Mouse (Mus musculus) ES-Bruce4 (cell line): ENCODE results near the gene Amn1. TPM values are rescaled to one million over a fixed set of nuclear protein-coding genes. Genes with fewer than 3 reads are reported as not detected.
A peak's percentile ranks its signal among the peaks of the same experiment; 100 is the strongest.

ENCODE experiments used
- H3K27ac ChIP-seq: 2 replicates; pipeline ENCODE4 v1.5.1; 2012; ENCODE audit warnings: low read length, inconsistent platforms; ENCODE audit not compliant: insufficient read depth
- H3K27me3 ChIP-seq: 2 replicates; pipeline ENCODE4 v1.6.1; 2012; ENCODE audit warnings: mild to moderate bottlenecking, low read length, inconsistent platforms; ENCODE audit not compliant: control insufficient read depth, poor library complexity, insufficient read depth, severe bottlenecking
- H3K36me3 ChIP-seq: 2 replicates; pipeline ENCODE4 v1.6.1; 2012; ENCODE audit warnings: inconsistent platforms, mild to moderate bottlenecking, low read length, moderate library complexity; ENCODE audit not compliant: control insufficient read depth, poor library complexity, insufficient read depth, severe bottlenecking
- H3K4me1 ChIP-seq: one replicate; pipeline ENCODE4 v1.8.1; 2011; ENCODE audit warnings: low read length; ENCODE audit not compliant: control insufficient read depth, insufficient read depth
- H3K4me3 ChIP-seq: 2 replicates; pipeline ENCODE4 v1.5.1; 2011; ENCODE audit warnings: low read depth, mild to moderate bottlenecking, low read length
- H3K9ac ChIP-seq: 2 replicates; pipeline ENCODE4 v1.6.1; 2012; ENCODE audit warnings: low read depth, mild to moderate bottlenecking, inconsistent platforms; ENCODE audit not compliant: poor library complexity, severe bottlenecking
- H3K9me3 ChIP-seq: replicated peaks from 2 replicates; pipeline ENCODE4 v1.6.1; 2012; ENCODE audit warnings: mild to moderate bottlenecking, low read length, inconsistent platforms; ENCODE audit not compliant: control insufficient read depth, poor library complexity, insufficient read depth, severe bottlenecking
- CTCF ChIP-seq: IDR thresholded peaks from one replicate; pipeline ENCODE4 v1.8.1; 2011; ENCODE audit warnings: low read depth, low read length
- EP300 ChIP-seq: IDR thresholded peaks from 2 replicates; pipeline ENCODE4 v1.6.1; 2011; ENCODE audit warnings: low read depth, low read length; ENCODE audit not compliant: insufficient read depth
- POLR2A ChIP-seq: IDR thresholded peaks from one replicate; pipeline ENCODE4 v1.8.1; 2011; ENCODE audit warnings: low read length; ENCODE audit not compliant: insufficient read depth
- polyA plus RNA-seq: library from polyadenylated mRNA; stranded (reverse); fragments of >200 nt; gene quantifications from 2 replicates; pipeline ENCODE4 v1.2.4, GENCODE M21; 2011; ENCODE audit warnings: low read depth; ENCODE audit not compliant: missing spikeins, insufficient read depth, insufficient read length

The Amn1 gene
- polyA plus RNA-seq, 1 experiment, result 30.4 TPM

DNA sequence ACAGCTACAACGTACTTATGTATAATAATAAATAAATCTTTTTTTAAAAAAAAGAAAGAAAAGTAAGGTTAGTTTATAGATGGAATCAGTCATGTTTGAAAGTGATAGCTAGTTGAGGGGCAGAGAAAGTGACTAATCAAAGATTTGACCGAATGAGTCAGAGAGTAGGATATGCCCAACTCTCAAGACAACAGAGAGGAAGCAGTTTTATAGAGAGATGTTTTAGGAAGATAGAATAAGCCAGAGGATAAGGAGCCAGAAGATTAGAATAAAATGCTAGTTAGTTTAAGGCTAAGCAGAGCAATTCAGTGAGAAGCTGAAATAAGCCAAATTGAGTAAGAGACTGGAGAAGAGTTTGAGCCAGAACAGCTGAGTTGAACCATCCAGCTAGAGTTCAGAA lies 36.4 kb downstream of the Amn1 start:
- no peaks in the 10 kb centered on the region for H3K4me1 ChIP-seq
- H3K27ac ChIP-seq, result no peak overlapping the region
- H3K4me3 ChIP-seq, result no peak overlapping the region
- TF ChIP-seq POLR2A (no peak), CTCF (no peak)
- no peaks in the 10 kb centered on the region for H3K27me3 ChIP-seq
- H3K9ac ChIP-seq, result no peak overlapping the region
- peaks cover 13% of the 10 kb centered on the region for H3K36me3 ChIP-seq
- no peaks in the 10 kb centered on the region for H3K9me3 ChIP-seq

DNA sequence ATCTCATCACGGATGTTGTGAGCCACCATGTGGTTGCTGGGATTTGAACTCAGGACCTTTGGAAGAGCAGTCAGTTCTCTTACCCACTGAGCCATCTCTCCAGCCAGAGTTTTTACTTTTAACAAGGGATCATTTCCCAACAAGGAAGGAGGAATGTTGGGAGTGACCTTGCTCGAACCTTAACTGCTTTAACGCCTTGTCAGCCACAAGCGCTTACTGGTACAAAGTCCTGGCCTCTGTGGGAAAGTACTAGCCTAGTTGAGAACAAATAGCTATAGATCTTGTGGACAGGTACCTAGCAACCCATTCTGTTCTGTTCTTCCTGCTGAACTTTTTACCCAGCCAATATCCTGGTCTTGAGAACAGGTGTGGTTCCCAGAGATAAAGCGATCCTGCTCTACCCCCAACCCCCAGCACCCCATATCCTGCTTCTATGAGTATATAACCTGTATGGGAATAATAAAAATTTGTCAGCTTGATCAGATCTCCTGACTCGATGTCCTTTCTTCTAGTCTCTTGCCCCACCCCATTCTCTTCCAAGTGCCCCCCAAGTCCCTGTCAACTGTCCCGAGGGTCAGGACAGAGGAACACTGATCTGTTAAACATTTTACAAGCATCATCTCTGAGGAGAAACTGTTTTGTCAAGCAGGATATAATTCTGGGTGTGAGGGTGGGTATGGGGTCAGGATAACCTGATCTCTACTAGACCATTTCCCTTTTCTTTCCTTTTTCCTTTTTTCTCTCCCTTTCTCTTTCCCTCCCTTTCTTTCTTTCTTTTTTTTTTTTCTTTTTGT lies 39.9 kb downstream of the Amn1 start:
- Histone ChIP-seq H3K4me1 (no peaks in the 10 kb centered on the region), H3K27me3 (no peaks in the 10 kb centered on the region), H3K9me3 (no peaks in the 10 kb centered on the region), H3K9ac (no peak overlapping the region), H3K4me3 (no peak overlapping the region), H3K27ac (no peak overlapping the region), H3K36me3 (peaks cover 24% of the 10 kb centered on the region)
- TF ChIP-seq POLR2A, result no peak
- TF ChIP-seq CTCF, result no peak
- no peak for TF ChIP-seq EP300

DNA sequence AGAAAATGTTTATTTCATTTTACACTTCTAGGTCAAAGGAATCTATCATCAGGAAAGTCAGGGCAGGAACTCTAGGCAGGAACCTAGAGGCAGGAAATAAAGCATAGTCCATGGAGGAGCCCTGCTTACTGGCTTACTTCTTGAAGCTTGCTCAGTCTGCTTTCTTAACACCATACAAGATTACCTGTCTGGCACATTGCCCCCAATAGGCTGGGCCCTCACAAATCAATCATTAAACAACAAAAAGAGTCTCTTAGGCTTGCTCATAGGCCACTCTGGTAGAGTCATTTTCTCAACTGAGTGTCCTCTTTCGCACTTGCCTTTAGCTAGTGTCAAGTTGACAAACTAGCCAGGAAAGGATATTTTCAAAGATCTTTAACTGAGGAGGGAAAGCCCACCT lies 43.4 kb downstream of the Amn1 start:
- no peaks in the 10 kb centered on the region for H3K27me3 ChIP-seq
- H3K4me3 ChIP-seq, result no peak overlapping the region
- peaks cover 22% of the 10 kb centered on the region for H3K36me3 ChIP-seq
- H3K4me1 ChIP-seq, result no peaks in the 10 kb centered on the region
- TF ChIP-seq POLR2A (no peak), EP300 (no peak), CTCF (no peak)
- no peak overlapping the region for H3K27ac ChIP-seq
- no peaks in the 10 kb centered on the region for H3K9me3 ChIP-seq
- no peak overlapping the region for H3K9ac ChIP-seq

DNA sequence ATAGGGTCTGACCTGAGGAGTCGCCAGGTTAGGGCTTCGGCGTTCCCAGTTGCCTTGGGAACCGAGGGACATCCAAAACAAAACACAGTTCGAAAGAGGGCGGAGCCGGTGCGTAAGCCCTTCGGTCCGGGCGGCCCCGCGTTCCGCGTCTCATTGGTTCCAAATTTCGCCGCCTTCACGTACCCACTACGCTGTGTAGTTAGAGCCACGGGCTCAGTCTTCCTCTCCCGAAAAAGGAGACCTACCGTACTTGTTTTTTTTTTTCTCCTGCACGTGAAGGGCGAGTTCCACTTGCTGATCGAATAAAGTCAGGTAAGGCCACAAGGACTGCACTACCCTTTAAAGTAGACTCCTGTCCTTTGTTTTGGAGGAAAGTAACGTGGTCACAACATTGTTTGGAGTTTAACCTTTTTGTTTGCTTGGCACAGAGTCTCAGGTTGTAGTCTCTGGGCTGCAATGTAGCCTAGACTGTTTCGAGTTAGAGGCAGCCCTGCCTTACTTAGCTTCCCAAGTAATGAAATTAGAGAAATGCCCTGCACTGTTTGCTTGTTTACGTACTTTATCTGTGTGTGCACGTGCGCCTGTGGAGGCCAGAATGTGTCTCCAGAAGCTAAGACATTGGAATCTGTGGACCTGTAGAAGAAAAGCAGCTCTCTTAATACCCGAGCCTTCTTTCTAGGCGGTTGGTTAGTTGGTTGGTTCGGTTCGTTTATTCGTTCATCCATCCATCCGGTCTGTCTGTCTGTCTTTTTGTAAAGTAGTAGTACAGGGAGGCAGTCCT lies 46.9 kb downstream of the Amn1 start:
- Histone ChIP-seq H3K4me1 (no peaks in the 10 kb centered on the region), H3K4me3 (peak overlapping the region; percentile 92), H3K9me3 (no peaks in the 10 kb centered on the region), H3K36me3 (peaks cover 9% of the 10 kb centered on the region), H3K9ac (peak overlapping the region; percentile 92), H3K27ac (peak overlapping the region; percentile 51; the same call in 1 of the 2 replicates), H3K27me3 (no peaks in the 10 kb centered on the region)
- TF ChIP-seq POLR2A, result peak; percentile 29
- peak; percentile 66; the same call in 1 of the 2 replicates for TF ChIP-seq EP300
- TF ChIP-seq CTCF, result no peak

DNA sequence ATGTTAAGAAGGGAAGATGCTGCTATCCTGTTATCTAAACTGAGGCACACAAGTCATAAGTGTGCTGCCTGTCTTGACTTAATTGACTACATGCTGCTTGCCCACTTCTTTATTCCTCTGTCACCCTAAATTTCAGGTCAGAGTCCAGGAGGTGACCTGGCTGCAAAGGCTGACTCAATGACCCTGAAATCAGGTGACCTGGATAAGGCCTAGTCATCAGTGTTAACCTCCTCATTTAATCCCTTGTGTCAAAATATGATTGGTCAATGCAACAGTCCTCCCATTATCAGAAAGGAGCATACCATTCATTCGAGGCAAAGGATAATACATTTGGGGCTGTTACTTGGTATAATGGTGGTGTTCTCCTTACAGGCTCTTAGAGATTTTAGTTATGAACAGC lies 49.0 kb downstream of the Amn1 start, which contains the start of gene Etfbkmt:
Gene Etfbkmt (plus strand): TSS at position 379 of the 400 bp plus-strand sequence.
- Histone ChIP-seq H3K9ac (no peak within 1 kb of the TSS), H3K36me3 (peaks cover 5% of the 10 kb centered on the region), H3K4me1 (no peaks in the 10 kb centered on the region), H3K27ac (no peak within 1 kb of the TSS), H3K27me3 (no peaks in the 10 kb centered on the region), H3K4me3 (no peak within 1 kb of the TSS), H3K9me3 (no peaks in the 10 kb centered on the region)
- TF ChIP-seq CTCF, result no peak
- TF ChIP-seq POLR2A, result no peak
- TF ChIP-seq EP300, result no peak

DNA sequence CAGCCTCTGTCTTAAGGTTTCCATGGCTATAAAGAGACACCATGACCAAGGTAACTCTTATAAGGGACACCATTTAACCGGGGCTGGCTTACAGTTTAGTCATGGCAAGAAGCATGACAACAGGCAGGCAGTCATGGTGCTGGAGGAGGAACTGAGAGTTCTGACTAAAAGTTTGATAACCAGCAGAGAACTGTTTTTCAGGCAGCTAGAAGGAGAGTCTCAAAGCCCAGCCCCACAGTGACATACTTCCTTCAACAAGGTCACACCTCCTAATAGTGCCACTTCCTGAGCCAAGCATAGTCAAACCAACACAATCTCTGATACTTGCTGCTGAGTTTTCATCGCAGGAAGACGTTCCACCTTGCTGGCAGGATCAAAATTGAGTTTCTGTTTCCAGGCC lies 49.5 kb downstream of the Amn1 start:
- H3K4me1 ChIP-seq, result no peaks in the 10 kb centered on the region
- no peak overlapping the region for H3K9ac ChIP-seq
- no peaks in the 10 kb centered on the region for H3K9me3 ChIP-seq
- no peak overlapping the region for H3K4me3 ChIP-seq
- no peak for TF ChIP-seq POLR2A
- TF ChIP-seq CTCF, result no peak
- TF ChIP-seq EP300, result no peak
- H3K27ac ChIP-seq, result no peak overlapping the region
- H3K27me3 ChIP-seq, result no peaks in the 10 kb centered on the region
- H3K36me3 ChIP-seq, result peaks cover under 1% of the 10 kb centered on the region
